Mouse (Mus musculus) ES-Bruce4 (cell line): ENCODE data around the gene Astn2.

Experiments used
- CTCF ChIP-seq: IDR thresholded peaks from one replicate; pipeline ENCODE4 v1.8.1; 2011; ENCODE audit warnings: low read depth, low read length
- POLR2A ChIP-seq: IDR thresholded peaks from one replicate; pipeline ENCODE4 v1.8.1; 2011; ENCODE audit warnings: low read length; ENCODE audit not compliant: insufficient read depth

GRCm38 (mm10) chr4:66370557-66371071 lies 33.8 kb downstream of the Astn2 start:
- no peak for TF ChIP-seq POLR2A
- TF ChIP-seq CTCF, result no peak
